Mouse (Mus musculus) brown adipose tissue, adult 24 weeks (tissue): ENCODE data around the gene Mtmr11. TPM values are rescaled to one million over a fixed set of nuclear protein-coding genes. Genes with fewer than 3 reads are reported as not detected.

ENCODE experiments used
- H3K27ac ChIP-seq: fragments of 200-500 bp; replicated peaks from 2 replicates; pipeline ENCODE4 v1.5.1; 2012; ENCODE audit warnings: low read depth, mild to moderate bottlenecking, low read length
- H3K4me1 ChIP-seq: fragments of 200-500 bp; 2 replicates; pipeline ENCODE4 v1.6.1; 2012; ENCODE audit warnings: low read length, mixed read lengths; ENCODE audit not compliant: control insufficient read depth, insufficient read depth, insufficient read length
- H3K4me3 ChIP-seq: fragments of 200-500 bp; 2 replicates; pipeline ENCODE4 v1.5.1; 2012; ENCODE audit warnings: low read depth, mild to moderate bottlenecking, low read length, moderate library complexity; ENCODE audit not compliant: insufficient read depth
- polyA plus RNA-seq: library from polyadenylated mRNA; stranded (reverse); fragments of >200 nt; gene quantifications from 2 replicates; pipeline ENCODE4 v1.2.4, GENCODE M21; 2012; ENCODE audit not compliant: missing spikeins, insufficient read depth, insufficient read length

Gene Mtmr11
- polyA plus RNA-seq = 2.8 and 2.9 TPM in 2 replicates

DNA sequence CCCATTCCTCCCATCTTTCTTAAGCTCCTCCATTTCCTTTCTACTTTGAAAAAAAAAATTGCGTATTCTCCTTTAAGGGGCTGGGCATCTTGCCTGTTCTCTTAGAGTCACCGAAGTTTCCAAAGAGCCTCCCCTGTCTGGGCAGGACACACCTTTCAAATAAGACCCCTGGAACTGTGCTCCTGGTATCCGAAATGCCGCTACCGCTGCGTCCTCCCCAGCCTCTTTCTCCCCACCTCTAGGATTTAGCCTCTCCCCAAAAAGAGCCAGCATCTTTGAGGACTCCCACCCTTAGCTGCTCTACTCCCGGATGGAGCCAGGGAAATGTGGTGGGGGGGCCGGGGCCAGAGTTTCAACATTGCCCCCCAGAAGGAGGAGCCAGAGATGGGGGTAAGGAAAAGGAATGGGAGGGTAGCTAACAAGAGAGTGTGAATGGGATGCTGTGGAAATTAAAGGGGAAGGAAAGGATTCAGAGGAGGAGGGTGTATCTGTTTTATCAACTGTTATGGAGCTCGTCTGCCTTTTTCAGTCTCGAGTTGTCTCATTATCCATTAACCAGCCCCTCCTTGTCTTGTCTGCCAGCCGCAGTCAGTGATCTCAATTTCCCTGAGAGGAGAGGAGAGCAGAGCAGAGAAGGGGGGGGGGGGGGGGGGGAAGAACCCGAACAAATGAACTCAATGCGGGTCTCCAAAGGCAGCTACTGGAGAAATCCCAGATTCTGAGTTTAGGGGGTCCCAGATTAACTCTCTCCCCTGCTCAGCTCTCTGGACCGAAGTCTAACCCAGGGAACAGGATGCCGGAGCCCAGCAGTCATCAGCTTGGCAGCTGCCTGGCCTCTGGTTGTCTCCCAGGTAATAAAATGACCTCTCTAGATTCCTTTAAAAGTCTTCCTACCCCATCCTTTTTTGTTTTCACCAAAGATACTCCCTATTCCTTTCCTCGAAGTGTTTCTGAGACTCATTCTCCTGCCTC, at the start of gene Mtmr11:
Mtmr11 (plus strand) TSS at position 136 of the 972 bp plus-strand sequence.
- peak within 1 kb of the TSS; percentile 59 for H3K27ac ChIP-seq
- peak within 1 kb of the TSS; percentile 70 for H3K4me3 ChIP-seq
- H3K4me1 ChIP-seq = peaks cover 8% of the 10 kb centered on the region

DNA sequence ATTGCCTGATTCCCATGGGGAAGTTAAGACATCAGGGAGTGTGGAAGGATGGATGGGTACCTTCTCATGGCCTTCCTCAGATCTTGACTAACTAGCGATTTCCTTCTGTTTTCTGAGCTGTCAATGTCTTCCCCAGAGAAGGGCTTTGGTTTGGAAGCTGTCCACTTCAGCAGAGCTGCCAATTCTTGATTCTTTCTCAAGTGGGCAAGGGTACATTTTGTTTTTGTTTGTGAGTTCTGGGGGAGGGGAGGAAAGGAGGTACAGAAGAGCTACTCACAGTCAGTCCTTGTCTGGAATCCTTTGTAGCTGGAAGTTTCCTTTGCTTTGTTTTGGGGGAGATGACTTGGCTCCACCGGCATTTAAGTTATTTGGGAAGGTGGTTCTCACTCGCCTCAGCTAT, 48.6 kb upstream of the Mtmr11 start:
- Histone ChIP-seq H3K4me1 (no peaks in the 10 kb centered on the region), H3K27ac (no peak overlapping the region), H3K4me3 (no peak overlapping the region)

DNA sequence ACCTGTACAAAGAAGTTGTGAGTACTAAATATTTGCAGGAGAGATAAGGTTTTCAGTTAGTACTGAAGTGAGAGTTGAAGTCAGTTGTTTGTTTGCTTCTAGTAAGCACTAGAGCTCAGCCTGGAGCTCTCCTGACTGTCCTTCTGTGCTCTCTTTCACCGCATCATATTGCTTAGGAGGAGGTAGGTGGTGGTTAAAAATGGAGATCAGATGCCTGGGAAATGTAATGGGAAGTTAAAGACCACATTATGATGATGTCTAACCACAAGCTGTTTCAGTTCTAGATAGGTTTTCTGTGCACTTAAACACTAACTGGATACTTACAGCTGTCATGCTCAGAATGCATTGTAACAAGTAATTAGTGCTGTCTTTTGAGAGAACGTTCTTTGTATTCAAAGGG, 43.7 kb upstream of the Mtmr11 start:
- Histone ChIP-seq H3K4me1 (no peaks in the 10 kb centered on the region), H3K27ac (no peak overlapping the region), H3K4me3 (no peak overlapping the region)

DNA sequence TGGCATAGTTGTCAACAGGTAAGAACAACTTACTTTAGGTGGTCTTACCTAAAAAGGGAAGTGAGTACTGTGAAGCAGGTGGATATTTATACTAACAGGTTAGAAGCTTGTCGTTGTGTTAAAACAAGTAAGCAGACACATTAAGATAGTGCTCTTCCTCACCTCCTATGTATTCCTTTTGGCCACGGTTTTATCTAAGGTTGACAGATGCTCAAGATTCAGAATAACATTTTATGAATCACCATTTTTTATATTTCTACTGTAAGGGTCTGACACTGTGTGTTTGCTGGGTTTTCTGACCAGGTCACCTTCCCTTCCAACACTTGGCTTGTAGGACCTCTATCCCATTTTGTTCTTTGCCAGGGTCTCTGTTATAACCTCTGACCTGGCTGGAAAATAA, 43.1 kb upstream of the Mtmr11 start:
- no peak overlapping the region for H3K27ac ChIP-seq
- no peak overlapping the region for H3K4me3 ChIP-seq

DNA sequence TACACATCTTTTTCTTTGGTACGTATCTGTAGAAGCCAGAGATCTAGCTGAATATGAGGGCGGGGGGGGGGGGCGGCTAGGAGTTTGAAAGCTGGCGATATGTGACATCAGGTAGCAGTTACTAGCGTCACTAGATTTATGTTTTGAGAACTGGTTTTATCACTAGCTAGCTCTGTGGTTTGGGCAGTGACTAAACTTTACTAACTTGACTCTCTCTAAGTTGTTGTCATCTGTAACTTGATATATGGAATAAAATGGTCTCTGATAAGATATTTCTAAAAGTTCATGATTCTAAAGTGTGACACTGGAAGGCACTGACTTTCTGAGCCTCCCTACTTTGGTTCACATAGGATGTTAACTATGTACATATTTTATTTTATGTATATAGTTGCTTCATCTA, 37.6 kb upstream of the Mtmr11 start:
- peaks cover 3% of the 10 kb centered on the region; the same call in 1 of the 2 replicates for H3K4me1 ChIP-seq
- H3K27ac ChIP-seq = no peak overlapping the region

More for the DNA sequence above, 43.1 kb upstream of the Mtmr11 start:
- no peaks in the 10 kb centered on the region for H3K4me1 ChIP-seq

DNA sequence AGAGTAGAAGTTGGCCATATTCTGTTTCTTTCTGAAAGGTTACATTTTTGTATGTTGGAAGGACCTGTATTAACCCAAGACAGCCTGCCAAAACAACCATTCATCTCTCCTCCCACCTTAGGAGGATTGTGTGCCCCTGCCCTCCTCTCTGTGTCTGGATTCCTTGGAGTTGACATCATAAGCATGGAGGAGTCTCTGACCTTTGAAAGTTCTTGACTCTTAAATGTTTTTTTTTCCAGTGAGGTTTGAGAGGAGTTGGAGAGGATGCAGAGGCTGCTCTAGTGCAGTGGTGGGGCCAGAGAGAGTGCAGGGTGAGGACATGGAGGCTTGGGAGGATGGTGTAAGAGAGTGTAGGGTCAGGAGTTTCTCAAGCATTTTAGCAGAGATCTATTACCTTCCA, 33.7 kb upstream of the Mtmr11 start:
- no peak overlapping the region for H3K27ac ChIP-seq
- H3K4me1 ChIP-seq = peaks cover 3% of the 10 kb centered on the region; the same call in 1 of the 2 replicates
- no peak overlapping the region for H3K4me3 ChIP-seq

More for the DNA sequence above, 37.6 kb upstream of the Mtmr11 start:
- H3K4me3 ChIP-seq = no peak overlapping the region

DNA sequence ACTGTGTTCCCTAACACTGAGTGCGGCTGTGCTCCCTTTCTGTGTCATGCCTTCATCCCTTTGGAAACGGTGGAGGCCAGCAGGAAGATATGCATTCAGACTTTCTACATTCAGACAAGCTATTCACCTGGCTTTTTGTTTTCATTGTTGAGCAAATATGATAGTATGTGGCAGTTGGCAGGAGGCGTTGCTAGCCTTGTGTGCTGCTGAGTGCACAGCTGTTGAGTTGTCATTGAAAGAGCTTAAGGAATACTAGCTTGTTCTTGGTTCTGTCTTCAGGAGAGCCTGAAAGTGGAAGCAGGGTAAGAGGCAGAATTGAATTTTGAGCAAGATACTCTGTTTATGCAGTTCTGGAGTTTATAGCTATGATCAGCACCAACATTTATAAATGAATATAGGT, 29.3 kb upstream of the Mtmr11 start:
- Histone ChIP-seq H3K27ac (no peak overlapping the region), H3K4me3 (no peak overlapping the region), H3K4me1 (peaks cover 3% of the 10 kb centered on the region; the same call in 1 of the 2 replicates)

DNA sequence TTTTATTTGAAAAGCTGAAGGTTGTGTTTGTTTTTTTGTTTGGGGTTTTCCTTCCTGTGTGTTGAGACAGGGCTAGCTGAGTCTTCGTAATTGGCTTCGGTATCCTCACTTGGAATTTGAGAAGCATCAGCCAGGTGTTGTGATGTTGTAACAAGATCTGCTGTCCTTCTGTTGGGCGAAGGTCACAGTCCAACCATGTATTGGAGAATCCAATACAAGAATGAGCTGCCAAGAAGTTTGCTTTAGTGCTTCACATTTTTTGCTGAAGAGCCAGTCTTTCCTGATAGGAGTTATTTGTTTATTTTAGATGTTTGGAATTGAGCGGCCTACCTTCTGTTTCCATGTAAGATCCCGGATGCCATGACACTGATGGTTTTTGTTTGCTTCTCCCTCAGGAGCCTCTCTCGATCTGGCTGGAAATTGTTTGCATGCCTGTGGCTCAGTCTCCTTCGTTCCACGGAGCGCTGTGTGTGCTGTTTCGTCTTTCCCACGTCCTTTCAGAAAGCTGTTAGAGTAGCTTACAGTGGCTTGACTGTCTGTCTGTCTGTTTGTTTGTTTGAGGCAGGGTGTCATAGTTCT, 28.4 kb upstream of the Mtmr11 start:
- Histone ChIP-seq H3K4me1 (no peaks in the 10 kb centered on the region; the same call in 1 of the 2 replicates), H3K27ac (no peak overlapping the region), H3K4me3 (no peak overlapping the region)

DNA sequence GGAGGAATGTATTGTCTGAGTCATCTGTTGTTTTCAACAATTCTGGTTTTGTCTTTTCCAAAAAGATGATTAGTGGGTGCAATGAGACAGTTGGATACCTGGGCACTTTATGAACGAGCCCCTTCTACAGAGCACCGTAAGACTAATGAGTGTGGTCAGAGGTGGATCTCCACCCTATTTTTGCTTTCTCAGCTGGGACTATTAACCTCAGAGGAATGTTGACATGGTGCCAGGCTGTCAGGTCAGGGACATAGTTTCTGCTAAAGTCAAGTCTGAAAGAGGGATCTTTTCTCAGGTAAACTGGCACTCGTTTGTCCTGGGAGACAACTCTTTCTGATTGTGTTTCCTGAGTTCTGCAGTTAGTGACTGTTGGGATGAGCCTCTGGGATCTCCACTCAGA, 26.8 kb upstream of the Mtmr11 start:
- Histone ChIP-seq H3K27ac (no peak overlapping the region), H3K4me1 (no peaks in the 10 kb centered on the region; the same call in 1 of the 2 replicates), H3K4me3 (no peak overlapping the region)

DNA sequence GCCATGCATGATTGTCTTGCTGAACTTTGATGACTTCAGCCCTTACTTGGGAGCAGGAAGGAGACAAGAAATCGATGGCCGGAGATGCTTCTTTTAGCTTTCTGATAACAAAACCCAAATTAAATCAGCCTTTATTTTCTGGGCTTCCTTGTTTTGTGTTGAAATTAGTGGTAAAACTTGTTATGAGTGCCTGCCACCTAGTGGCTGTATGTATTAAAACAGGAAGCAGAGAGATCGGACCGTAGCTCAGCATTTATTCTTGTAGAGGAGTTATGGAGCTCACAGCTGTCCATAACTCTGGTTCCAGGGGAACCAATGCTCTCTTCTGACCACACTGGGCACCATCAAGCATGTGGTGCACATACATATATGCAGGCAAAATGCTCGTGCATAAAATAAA, 13.9 kb upstream of the Mtmr11 start:
- Histone ChIP-seq H3K27ac (no peak overlapping the region), H3K4me1 (no peaks in the 10 kb centered on the region), H3K4me3 (no peak overlapping the region)

DNA sequence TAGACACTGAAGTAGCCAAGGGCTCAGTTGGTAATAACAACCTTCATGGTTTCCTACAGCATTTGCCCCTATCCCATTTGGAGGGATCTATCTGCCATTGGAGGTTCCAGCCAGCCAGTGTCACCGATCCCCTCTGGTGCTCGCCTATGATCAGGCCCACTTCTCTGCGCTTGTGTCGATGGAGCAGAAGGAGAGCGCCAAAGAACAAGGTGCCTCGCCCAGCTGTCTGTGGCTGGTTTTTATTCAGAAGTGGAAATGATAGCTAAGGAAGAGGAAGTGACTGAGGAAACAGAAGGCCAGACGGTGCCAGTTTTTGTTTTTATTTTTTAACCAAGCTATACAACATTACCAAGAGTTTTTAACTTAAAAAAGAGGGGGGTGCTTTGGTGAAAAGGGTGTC, 10.0 kb upstream of the Mtmr11 start:
- no peak overlapping the region for H3K27ac ChIP-seq
- H3K4me1 ChIP-seq = no peaks in the 10 kb centered on the region

DNA sequence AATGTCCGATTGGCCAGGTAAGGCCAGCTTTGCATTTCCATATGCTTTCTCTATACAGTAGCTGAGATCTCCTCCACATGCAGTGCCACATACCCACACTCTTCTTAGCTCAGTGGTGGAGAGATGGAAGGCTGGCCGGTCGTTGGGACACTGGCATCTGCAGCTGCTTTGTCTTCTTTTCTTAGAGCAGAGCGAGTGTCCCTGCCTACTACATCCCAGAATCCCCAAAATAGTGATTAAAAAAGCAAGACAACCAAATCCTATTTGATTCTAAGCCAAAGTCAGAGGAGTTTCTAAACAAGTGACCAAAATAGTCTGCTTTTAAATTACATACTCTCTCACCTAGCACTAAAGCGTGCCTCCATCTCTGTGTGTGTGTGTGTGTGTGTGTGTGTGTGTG, 9.2 kb upstream of the Mtmr11 start:
- Histone ChIP-seq H3K4me3 (no peak overlapping the region), H3K27ac (no peak overlapping the region), H3K4me1 (no peaks in the 10 kb centered on the region)

More for the DNA sequence above, 10.0 kb upstream of the Mtmr11 start:
- no peak overlapping the region for H3K4me3 ChIP-seq

DNA sequence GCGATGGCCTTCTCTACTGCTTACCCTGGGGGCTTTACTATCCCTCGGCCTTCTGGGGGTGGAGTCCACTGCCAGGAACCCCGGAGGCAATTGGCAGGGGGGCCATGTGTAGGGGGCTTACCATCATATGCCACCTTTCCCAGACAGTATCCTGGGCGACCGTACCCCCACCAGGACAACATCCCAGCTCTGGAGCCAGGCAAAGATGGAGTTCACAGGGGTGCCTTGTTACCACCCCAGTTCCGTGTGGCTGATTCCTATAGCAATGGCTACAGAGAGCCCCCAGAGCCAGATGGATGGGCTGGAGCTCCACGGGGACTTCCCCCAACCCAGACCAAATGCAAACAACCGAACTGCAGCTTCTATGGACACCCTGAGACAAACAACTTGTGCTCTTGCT, 6.3 kb upstream of the Mtmr11 start:
- Histone ChIP-seq H3K27ac (no peak overlapping the region), H3K4me3 (no peak overlapping the region), H3K4me1 (peaks cover 2% of the 10 kb centered on the region; the same call in 1 of the 2 replicates)

DNA sequence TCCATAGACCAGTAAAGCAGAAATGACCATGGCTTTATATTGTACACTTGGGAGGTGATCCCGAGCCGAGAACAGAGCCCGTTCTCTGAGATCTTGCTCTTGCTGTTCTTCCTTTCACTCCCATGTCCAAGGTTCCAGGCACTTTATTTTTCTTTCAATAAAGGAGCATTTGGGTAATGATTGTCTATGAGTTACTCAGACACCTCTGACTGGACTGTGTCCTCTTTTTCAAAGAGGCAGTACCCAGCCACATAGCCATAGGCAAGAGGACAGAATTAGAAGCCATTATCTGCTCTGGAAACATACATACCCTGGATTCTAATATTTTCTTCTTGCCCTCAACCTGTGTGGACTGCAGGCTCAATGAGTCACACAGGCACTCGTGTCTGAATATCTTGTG, 2.0 kb upstream of the Mtmr11 start:
- peaks cover 8% of the 10 kb centered on the region for H3K4me1 ChIP-seq
- peak overlapping the region; percentile 41 for H3K27ac ChIP-seq
- no peak overlapping the region for H3K4me3 ChIP-seq

DNA sequence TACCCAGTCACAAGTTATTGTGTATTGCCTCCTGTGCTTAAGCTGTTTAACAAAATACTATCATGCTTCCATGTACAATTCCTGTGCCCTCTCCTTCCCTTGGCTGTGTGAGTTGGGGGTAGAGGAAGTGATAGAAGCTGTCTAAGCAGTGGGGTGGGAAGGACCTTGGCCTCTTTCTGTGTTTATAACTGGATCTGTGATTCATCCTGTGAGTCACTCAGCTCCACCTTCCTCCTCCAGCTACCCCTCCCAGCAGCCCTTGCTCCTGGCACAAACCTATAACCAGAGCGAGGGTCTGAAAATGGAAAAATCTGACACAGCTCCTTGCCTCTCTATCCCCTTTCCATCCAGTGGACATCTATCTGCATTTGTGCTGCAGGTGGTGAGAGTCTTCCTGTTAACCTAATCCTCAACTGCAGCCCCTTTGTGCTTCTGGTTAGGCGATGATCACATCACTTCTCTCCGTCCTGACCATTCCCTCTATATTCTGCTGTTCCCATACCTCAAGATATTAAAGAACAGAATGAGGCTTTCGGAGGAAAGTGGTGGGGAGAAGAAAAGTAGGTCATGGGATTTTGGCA, 1.5 kb upstream of the Mtmr11 start:
- peak overlapping the region; percentile 59 for H3K27ac ChIP-seq
- peaks cover 8% of the 10 kb centered on the region for H3K4me1 ChIP-seq
- peak overlapping the region; percentile 70 for H3K4me3 ChIP-seq
